Mouse (Mus musculus) right cerebral cortex, postnatal 14 days (tissue): ENCODE results near the gene Tmem253.
A peak's percentile ranks its signal among the peaks of the same experiment; 100 is the strongest.

Experiments
- DNase-seq: peaks from one replicate; pipeline ENCODE4 v3.0.0; 2022

The Tmem253 gene

DNA sequence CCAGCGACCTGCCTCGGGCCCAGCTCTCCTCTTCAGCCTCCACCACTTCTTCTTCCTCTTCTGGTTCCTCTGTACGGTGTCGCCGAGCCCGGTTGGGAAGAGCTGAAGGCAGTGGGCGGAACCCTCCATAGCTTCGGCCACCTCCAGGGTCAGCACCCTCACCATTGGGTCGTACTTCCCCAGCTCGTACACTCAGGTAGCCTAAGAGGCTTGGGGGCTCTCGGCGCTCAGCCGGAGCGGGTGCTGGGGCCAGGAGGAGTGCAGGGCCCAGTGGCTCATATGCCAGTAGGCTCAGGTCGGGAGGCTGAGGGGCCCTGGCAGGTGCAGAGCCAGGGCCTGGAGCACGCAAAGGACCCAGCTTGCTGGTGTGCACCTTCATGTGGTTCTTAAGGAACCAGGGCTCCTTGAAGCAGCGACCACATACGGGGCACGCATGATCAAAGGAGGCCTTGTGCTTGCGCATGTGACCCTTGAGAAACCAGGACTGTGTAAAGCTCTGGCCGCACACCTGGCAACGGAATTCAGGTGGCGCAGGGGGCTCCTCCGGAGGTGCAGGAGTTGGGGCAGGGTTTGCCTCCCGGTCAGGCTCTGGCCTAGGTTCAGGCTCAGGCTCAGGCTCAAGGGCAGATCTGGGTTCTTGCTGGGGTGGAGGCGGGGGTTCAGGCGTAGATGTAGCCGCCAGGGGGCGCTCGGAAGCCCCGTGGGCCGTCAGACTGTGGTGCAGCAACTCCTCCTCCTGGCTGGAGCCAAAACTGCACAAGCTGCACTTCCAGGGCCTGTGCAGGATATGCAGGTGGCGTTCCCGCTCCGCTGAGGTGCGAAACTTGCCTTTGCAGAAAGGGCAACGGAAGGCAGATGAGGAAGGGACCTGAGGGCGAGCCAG is 6.9 kb upstream of the Tmem253 start:
- DNase-seq, result peak; percentile 95

DNA sequence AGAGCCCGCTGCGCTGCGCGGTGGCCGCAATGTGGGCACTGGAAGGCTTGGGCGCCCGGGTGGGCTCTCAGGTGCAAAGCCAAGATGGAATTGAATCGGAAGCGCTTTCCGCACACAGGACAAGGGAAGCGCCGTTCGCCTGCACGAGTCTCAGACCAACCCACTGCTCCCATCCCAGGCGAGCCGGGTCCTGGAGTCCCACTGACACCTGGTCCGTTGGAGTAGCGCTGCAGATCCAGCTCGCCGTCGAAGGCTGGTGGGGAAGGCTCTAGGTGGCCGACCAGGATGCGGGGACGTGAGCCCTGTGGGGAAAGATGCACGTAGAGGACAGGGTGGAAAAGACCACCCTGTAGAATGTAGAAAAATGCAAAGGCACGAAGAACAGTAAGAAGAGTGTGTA is 6.1 kb upstream of the Tmem253 start:
- no peak for DNase-seq

- DNase-seq, result no peak
Observed at GRCm38 (mm10) chr14:52009841-52010240, 5.6 kb upstream of the Tmem253 start.

GRCm38 (mm10) chr14:52010446-52011111 is 4.9 kb upstream of the Tmem253 start:
- peak; percentile 67 for DNase-seq

- DNase-seq, result no peak
Observed at GRCm38 (mm10) chr14:52011683-52012082, 3.8 kb upstream of the Tmem253 start.

GRCm38 (mm10) chr14:52012085-52012484 is 3.4 kb upstream of the Tmem253 start:
- DNase-seq, result no peak

- no peak for DNase-seq
Observed at GRCm38 (mm10) chr14:52012553-52012952, 2.9 kb upstream of the Tmem253 start.

GRCm38 (mm10) chr14:52013021-52013610 is 2.3 kb upstream of the Tmem253 start:
- no peak for DNase-seq

- no peak for DNase-seq
Observed at GRCm38 (mm10) chr14:52013771-52014219, 1.7 kb upstream of the Tmem253 start.

GRCm38 (mm10) chr14:52014271-52014760 is 1.1 kb upstream of the Tmem253 start:
- peak; percentile 45 for DNase-seq

DNA sequence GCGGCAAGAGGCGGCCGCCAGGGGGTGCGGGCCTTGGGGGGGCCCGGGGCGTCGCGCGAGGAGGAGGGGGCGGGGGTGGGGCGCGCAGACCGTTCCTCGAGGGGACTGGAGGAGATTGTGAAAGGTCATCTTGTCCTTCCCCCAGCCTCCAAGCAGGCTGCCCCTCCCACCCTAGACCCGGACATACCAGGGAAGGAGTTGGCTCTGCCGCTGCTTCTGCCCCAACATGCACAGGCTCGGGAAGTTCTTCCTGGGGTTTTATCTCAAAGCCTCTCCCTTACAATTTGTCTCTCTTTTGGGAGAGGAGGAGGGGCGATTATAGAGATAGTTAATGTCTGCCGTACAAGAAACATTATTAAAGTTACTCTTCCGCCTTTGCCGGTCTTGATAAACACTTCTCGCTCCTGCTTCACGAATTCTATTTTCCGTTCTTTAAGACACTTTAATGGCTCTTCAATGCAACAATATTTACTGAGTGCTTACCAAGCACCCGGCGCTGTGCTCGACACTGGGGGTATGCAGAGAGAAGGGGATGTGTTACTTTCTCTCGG is 622 bp upstream of the Tmem253 start:
- no peak for DNase-seq

DNA sequence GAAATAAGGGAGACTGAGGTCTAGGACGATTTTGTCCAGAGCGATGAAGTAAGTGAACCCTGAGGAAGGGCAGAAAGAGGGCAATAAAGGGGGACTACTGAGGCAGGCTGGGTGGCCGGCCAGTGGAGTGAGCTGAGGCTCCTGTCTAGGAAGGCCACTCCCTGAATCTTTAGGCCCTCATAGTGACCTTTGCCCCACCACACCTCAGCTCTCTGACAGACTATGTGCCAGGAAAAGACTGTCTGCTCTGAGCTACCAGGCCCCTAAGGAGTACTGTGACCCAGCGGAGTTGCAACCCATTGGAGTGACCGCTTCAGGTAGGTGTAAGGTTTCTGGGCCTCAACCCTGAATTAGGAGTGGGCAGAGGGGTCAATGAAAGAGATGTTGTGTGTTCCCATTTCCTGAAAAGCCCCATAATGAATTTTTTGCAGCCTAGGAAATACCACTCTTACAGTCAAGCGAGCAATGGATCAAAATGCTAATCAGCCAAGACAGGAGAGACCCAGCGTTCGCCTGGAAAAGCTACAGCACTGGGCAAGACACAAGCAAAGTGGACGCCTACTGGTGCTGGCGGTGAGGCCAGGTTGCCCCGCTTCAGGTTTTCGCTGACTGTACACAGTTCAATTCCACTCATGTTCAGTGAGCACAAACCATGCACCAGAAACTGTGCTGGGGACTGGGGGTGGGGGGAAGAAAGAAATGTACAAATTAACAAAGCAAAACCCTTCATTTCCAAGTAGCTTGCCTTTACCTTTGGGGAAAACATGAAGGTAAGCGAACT is 1.4 kb downstream of the Tmem253 start:
- DNase-seq, result no peak

GRCm38 (mm10) chr14:52017662-52018061 is 2.2 kb downstream of the Tmem253 start:
- DNase-seq, result no peak

GRCm38 (mm10) chr14:52018248-52019050 is 3.0 kb downstream of the Tmem253 start:
- no peak for DNase-seq

- no peak for DNase-seq
Observed at GRCm38 (mm10) chr14:52019051-52019589, 3.7 kb downstream of the Tmem253 start.

DNA sequence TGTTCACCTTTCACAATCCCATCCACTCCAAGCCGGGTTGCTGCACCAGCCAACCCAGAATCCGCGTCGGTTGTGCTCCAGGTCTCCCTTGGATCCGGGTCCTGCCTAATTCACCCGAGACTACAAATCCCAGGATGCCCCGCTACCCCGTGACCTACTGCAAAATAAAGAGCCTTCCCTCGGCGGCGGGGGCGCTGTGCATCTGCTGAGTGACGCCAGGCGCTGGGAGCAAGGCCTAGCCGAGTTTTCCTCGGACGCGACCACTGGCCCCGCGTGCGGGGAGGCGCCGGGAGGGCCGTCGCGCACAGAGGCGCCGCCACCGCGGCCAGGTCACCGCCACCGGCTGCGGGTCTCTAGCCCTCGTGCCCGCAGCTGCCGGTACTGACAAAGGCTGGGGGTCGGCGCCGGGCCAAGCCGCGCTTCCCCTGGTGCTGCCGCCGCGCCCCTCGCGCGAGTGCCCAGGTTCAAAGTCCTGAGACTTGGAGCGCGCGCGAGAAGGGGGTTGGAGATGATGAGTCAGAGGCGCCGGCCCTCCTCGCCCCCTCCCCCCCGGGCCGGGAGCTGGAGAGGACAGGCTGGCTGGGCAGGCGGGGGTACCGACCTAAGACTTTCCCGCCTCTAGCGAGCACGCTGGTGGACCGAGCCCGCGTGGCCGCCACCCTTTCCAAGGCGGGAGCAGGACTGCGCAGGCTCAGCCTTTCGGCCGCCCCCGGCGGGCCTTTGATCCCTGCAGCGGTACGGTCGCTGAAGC is 4.3 kb downstream of the Tmem253 start:
- peak; percentile 98 for DNase-seq

GRCm38 (mm10) chr14:52020486-52021137 is 5.2 kb downstream of the Tmem253 start, which contains the start of gene Zfp219:
Zfp219 (minus strand) TSS chr14:52020733.
- DNase-seq, result peak; percentile 54

DNA sequence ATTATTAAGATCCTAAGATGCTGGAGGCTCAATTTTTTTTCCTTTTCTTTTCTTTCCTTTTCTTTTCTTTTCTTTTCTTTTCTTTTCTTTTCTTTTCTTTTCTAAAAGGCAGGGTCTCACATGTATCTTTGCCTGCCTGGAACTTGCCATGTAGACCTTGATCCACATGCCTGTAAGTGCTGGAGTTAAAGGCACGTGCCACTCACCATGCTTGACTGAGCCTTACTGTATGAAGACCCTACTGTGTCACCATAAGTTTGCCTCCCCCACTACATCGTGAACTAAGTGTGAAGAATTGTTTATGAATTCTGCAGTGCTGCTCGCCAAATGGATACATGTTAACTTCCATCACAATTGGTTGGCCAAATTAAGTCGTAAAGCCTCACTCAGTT is 5.7 kb downstream of the Tmem253 start:
- DNase-seq, result no peak

DNA sequence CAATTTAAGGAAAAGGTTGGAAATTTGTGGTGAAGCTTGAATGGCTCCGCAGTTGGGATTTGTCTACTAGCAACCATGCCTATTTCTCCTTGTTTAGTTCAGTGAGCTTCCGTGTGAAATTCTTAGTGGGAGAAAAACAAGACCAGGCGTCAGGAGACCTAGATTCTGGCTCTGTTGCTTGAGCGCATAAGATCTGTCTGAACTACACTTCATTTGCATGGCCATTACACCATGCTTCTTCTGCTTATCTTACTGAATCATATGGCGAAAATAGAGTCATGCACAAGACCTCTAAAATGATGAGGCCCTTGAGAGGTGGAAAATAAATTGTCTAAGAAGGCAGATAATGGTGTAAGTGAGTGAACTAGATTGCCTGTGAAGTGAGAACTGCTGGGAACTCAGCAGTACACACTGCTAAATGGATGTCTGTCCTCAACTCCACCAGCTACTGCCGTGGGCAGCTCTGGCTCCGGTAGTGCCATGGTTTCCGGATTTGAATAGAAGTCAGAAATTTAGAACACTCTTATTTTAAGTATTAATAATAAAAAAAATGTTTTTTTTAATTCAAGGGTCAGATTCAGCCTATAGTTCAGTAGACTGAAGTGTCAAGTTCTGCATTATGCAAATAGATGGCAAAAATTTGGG is 6.2 kb downstream of the Tmem253 start:
- no peak for DNase-seq
